Mouse (Mus musculus): ENCODE measurements around the gene Uhrf1. TPM values are rescaled to one million over a fixed set of nuclear protein-coding genes. Genes with fewer than 3 reads are reported as not detected.

Gene Uhrf1
- polyA plus RNA-seq, 1 experiment, result 29.3 TPM

GRCm38 (mm10) chr17:56359183-56359725 is 56.1 kb downstream of the Uhrf1 start:
- no peak overlapping the region for H3K4me3 ChIP-seq (ENCODE audit: insufficient read depth, low read length)
- peaks cover 8% of the 10 kb centered on the region for H3K4me1 ChIP-seq (ENCODE audit: control insufficient read depth, insufficient read depth, low read length)
- H3K27ac ChIP-seq (ENCODE audit: insufficient read depth, low read depth, low read length), result no peak overlapping the region
- TF ChIP-seq POLR2A (IDR thresholded peaks at IDR 0.05; ENCODE audit: borderline replicate concordance, low read depth, low read length) (no peak), CTCF (IDR thresholded peaks at IDR 0.05; ENCODE audit: low read depth, low read length) (no peak)

DNA sequence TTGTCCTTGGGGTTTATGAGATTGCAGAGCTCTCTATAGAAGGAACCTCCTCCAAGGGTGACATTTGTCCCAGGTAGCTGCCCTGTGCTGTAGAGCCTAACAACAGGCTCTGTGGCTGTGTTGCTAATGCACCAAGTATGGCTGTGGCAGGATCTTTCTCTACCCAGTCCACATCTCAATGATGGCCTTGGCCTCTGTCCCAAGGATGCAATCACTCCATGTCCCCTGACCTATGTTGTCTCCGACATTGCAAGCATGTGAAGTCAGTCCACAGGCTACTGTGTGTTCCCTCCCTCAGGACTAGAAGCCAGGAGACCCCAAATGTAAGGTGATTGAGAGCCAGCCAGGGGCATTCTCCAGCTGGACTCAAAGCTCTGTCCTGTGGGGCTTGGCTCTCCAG is 56.7 kb downstream of the Uhrf1 start:
- no peak overlapping the region for H3K4me3 ChIP-seq (ENCODE audit: insufficient read depth, low read length)
- TF ChIP-seq CTCF (IDR thresholded peaks at IDR 0.05; ENCODE audit: low read depth, low read length), result no peak
- H3K27ac ChIP-seq (ENCODE audit: insufficient read depth, low read depth, low read length), result no peak overlapping the region
- peaks cover 8% of the 10 kb centered on the region for H3K4me1 ChIP-seq (ENCODE audit: control insufficient read depth, insufficient read depth, low read length)

DNA sequence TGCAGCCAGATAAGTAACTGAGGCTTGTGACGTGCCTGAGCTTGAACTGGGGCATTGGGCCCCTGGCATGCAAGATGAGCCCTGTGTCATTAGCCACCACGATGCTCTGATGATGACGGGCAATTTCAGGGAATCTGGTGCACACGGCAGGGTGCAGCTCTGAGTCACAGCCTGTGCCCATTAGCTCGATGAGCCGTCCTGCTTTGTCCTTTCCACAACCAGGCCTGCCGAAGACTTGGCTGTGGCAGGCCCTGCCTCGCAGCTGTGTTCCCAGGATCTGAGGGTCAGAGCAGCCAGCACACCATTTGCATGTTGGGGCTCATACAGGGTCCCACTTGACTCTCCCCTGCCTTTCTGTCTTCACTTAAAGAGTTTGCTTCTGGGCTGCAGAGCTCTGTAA is 57.3 kb downstream of the Uhrf1 start:
- no peak overlapping the region for H3K4me3 ChIP-seq (ENCODE audit: insufficient read depth, low read length)
- peaks cover 8% of the 10 kb centered on the region for H3K4me1 ChIP-seq (ENCODE audit: control insufficient read depth, insufficient read depth, low read length)
- H3K27ac ChIP-seq (ENCODE audit: insufficient read depth, low read depth, low read length), result no peak overlapping the region
- TF ChIP-seq POLR2A (IDR thresholded peaks at IDR 0.05; ENCODE audit: borderline replicate concordance, low read depth, low read length) (no peak), CTCF (IDR thresholded peaks at IDR 0.05; ENCODE audit: low read depth, low read length) (no peak)

DNA sequence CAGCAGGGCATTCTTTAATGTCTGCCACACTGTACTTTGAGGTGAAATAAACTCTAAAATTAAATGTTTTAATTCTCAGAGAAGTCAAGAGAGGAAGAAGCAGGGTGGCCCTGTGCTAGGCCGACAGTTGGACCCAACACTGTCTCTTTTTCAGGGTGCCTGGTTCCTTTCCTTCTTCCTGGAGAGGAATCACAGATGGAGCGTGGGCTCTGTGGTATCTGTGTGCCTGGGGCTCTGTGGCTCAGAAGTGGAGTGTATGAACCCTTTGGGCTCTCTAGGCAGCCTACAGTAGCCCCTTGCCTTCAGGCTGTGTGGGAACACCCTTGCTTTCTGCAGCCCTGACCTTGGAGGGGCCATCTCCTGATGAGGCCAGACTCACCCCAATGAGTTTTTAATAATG is 58.4 kb downstream of the Uhrf1 start:
- no peak overlapping the region for H3K27ac ChIP-seq (ENCODE audit: insufficient read depth, low read depth, low read length)
- H3K4me1 ChIP-seq (ENCODE audit: control insufficient read depth, insufficient read depth, low read length), result peaks cover 15% of the 10 kb centered on the region
- TF ChIP-seq POLR2A (IDR thresholded peaks at IDR 0.05; ENCODE audit: borderline replicate concordance, low read depth, low read length) (no peak), CTCF (IDR thresholded peaks at IDR 0.05; ENCODE audit: low read depth, low read length) (no peak)
- no peak overlapping the region for H3K4me3 ChIP-seq (ENCODE audit: insufficient read depth, low read length)

- Histone ChIP-seq H3K4me1 (ENCODE audit: control insufficient read depth, insufficient read depth, low read length) (peaks cover 16% of the 10 kb centered on the region), H3K4me3 (ENCODE audit: insufficient read depth, low read length) (no peak overlapping the region), H3K27ac (ENCODE audit: insufficient read depth, low read depth, low read length) (no peak overlapping the region)
- TF ChIP-seq POLR2A (IDR thresholded peaks at IDR 0.05; ENCODE audit: borderline replicate concordance, low read depth, low read length) (no peak), CTCF (IDR thresholded peaks at IDR 0.05; ENCODE audit: low read depth, low read length) (no peak)
Measured at GRCm38 (mm10) chr17:56365791-56366673, 62.9 kb downstream of the Uhrf1 start.

- Histone ChIP-seq H3K4me3 (ENCODE audit: insufficient read depth, low read length) (no peak overlapping the region), H3K27ac (ENCODE audit: insufficient read depth, low read depth, low read length) (no peak overlapping the region), H3K4me1 (ENCODE audit: control insufficient read depth, insufficient read depth, low read length) (peaks cover 16% of the 10 kb centered on the region)
- TF ChIP-seq POLR2A (IDR thresholded peaks at IDR 0.05; ENCODE audit: borderline replicate concordance, low read depth, low read length) (no peak), CTCF (IDR thresholded peaks at IDR 0.05; ENCODE audit: low read depth, low read length) (no peak)
Measured at GRCm38 (mm10) chr17:56368291-56368790, 65.2 kb downstream of the Uhrf1 start.

DNA sequence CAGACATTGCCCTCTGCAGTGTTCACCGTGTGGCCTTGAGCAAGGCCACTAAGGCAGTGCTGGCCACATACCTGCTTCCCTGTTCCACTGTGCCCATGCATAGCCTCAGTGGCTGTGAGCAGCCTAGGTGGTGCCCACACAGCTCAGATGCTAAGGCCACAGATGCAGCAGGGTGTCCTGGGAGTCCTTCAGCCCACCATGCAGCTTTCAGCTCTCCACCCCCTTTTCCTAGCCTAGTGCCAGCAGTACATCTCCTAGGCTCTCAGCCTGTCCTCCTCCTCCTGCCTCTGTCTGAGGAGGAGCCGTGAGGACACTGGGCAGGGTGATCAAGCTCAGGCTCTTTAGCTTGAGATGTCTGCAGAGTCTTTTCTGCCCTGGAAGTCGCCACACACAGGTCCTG is 67.0 kb downstream of the Uhrf1 start:
- Histone ChIP-seq H3K4me3 (ENCODE audit: insufficient read depth, low read length) (no peak overlapping the region), H3K27ac (ENCODE audit: insufficient read depth, low read depth, low read length) (no peak overlapping the region), H3K4me1 (ENCODE audit: control insufficient read depth, insufficient read depth, low read length) (peaks cover 27% of the 10 kb centered on the region)
- no peak for TF ChIP-seq POLR2A (IDR thresholded peaks at IDR 0.05; ENCODE audit: borderline replicate concordance, low read depth, low read length)
- no peak for TF ChIP-seq CTCF (IDR thresholded peaks at IDR 0.05; ENCODE audit: low read depth, low read length)

DNA sequence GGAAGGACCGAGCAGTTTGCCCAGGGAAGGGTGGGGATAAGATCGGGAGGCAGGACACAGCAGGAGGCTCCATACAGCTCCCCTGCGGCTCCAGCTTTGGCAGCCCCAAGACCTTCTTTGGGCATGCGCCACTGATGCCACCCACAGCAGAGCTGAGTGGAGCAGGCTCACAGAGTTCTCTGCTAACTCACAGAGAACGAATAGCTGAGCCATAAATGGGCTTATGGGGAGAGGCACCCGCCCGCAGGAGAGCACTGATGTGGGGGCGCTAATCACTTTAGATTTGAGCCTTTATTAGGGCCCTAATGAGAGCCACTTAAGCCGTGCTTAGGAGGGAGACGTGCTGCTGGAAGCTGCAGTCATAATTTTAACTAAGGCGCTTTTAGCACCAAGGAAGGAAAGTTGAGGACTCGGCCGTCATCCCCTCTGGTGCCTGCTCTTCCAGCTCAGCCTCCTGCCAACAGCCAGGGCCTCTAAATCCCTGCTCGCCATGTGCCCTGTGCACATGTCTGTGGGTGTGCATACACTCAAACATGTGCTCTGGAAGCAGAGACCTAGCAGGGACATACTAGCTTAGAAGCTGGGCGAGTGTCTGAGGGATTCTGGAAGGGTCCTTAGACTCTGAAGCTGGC is 68.0 kb downstream of the Uhrf1 start:
- Histone ChIP-seq H3K4me3 (ENCODE audit: insufficient read depth, low read length) (no peak overlapping the region), H3K4me1 (ENCODE audit: control insufficient read depth, insufficient read depth, low read length) (peaks cover 26% of the 10 kb centered on the region), H3K27ac (ENCODE audit: insufficient read depth, low read depth, low read length) (no peak overlapping the region)
- TF ChIP-seq POLR2A (IDR thresholded peaks at IDR 0.05; ENCODE audit: borderline replicate concordance, low read depth, low read length) (no peak), CTCF (IDR thresholded peaks at IDR 0.05; ENCODE audit: low read depth, low read length) (no peak)

GRCm38 (mm10) chr17:56372109-56372508 is 69.0 kb downstream of the Uhrf1 start:
- TF ChIP-seq CTCF (IDR thresholded peaks at IDR 0.05; ENCODE audit: low read depth, low read length) (no peak), POLR2A (IDR thresholded peaks at IDR 0.05; ENCODE audit: borderline replicate concordance, low read depth, low read length) (no peak)
- Histone ChIP-seq H3K4me1 (ENCODE audit: control insufficient read depth, insufficient read depth, low read length) (peaks cover 22% of the 10 kb centered on the region), H3K4me3 (ENCODE audit: insufficient read depth, low read length) (no peak overlapping the region), H3K27ac (ENCODE audit: insufficient read depth, low read depth, low read length) (no peak overlapping the region)

Other genes with a start within 250 kb of the Uhrf1 start
- gene Ubxn6, start 228.3 kb upstream of the Uhrf1 start, polyA plus RNA-seq (2012; ENCODE audit: insufficient read depth, insufficient read length, missing spikeins), result 55.7 and 67.6 TPM in 2 replicates
- 33.0 and 41.1 TPM in 2 replicates for gene Hdgfl2, start 223.7 kb upstream of the Uhrf1 start, polyA plus RNA-seq (2012; ENCODE audit: insufficient read depth, insufficient read length, missing spikeins)
- 0.16 TPM in 1 of 2 replicates, not detected in the other for gene Plin4, start 193.5 kb upstream of the Uhrf1 start, polyA plus RNA-seq (2012; ENCODE audit: insufficient read depth, insufficient read length, missing spikeins)
- not detected in 2 replicates for gene Plin5, start 185.7 kb upstream of the Uhrf1 start, polyA plus RNA-seq (2012; ENCODE audit: insufficient read depth, insufficient read length, missing spikeins)
- not detected in 2 replicates for gene Lrg1, start 181.3 kb upstream of the Uhrf1 start, polyA plus RNA-seq (2012; ENCODE audit: insufficient read depth, insufficient read length, missing spikeins)
- 7.8 and 8.1 TPM in 2 replicates for gene Sema6b, start 163.0 kb upstream of the Uhrf1 start, polyA plus RNA-seq (2012; ENCODE audit: insufficient read depth, insufficient read length, missing spikeins)
- gene Tnfaip8l1, start 140.8 kb upstream of the Uhrf1 start, polyA plus RNA-seq (2012; ENCODE audit: insufficient read depth, insufficient read length, missing spikeins), result 4.7 and 5.4 TPM in 2 replicates
- 35.2 and 37.4 TPM in 2 replicates for gene Mydgf, start 119.4 kb upstream of the Uhrf1 start, polyA plus RNA-seq (2012; ENCODE audit: insufficient read depth, insufficient read length, missing spikeins)
- 22.2 and 25.0 TPM in 2 replicates for gene Dpp9, start 84.4 kb upstream of the Uhrf1 start, polyA plus RNA-seq (2012; ENCODE audit: insufficient read depth, insufficient read length, missing spikeins)
- 8.8 and 10.3 TPM in 2 replicates for gene Fem1a, start 46.5 kb upstream of the Uhrf1 start, polyA plus RNA-seq (2012; ENCODE audit: insufficient read depth, insufficient read length, missing spikeins)
- gene Ticam1, start 26.5 kb upstream of the Uhrf1 start, polyA plus RNA-seq (2012; ENCODE audit: insufficient read depth, insufficient read length, missing spikeins), result 13.5 and 17.6 TPM in 2 replicates
- 40.4 and 44.1 TPM in 2 replicates for gene Plin3, start 10.4 kb upstream of the Uhrf1 start, polyA plus RNA-seq (2012; ENCODE audit: insufficient read depth, insufficient read length, missing spikeins)
- not detected in 2 replicates for gene Arrdc5, start 3.0 kb upstream of the Uhrf1 start, polyA plus RNA-seq (2012; ENCODE audit: insufficient read depth, insufficient read length, missing spikeins)
- 13.2 and 17.3 TPM in 2 replicates for gene Kdm4b, start 22.7 kb downstream of the Uhrf1 start, polyA plus RNA-seq (2012; ENCODE audit: insufficient read depth, insufficient read length, missing spikeins)
- gene Ptprs, start 173.2 kb downstream of the Uhrf1 start, polyA plus RNA-seq (2012; ENCODE audit: insufficient read depth, insufficient read length, missing spikeins), result 75.2 and 77.2 TPM in 2 replicates
- gene Znrf4, start 209.1 kb downstream of the Uhrf1 start, polyA plus RNA-seq (2012; ENCODE audit: insufficient read depth, insufficient read length, missing spikeins), result not detected in 2 replicates